Mouse (Mus musculus): ENCODE data around the gene Olfr430. TPM values are rescaled to one million over a fixed set of nuclear protein-coding genes. Genes with fewer than 3 reads are reported as not detected.
A peak's percentile ranks its signal among the peaks of the same experiment; 100 is the strongest.
"Not testable (repeated sequence)": the region's sequence is repeated elsewhere in the genome, so short reads cannot be mapped to it uniquely, and the experiment has no call there.

The Olfr430 gene
- polyA plus RNA-seq (2014; fragmentation: Nextera tagmentation; extraction: Ambion mirVana): not detected in 2 replicates

DNA sequence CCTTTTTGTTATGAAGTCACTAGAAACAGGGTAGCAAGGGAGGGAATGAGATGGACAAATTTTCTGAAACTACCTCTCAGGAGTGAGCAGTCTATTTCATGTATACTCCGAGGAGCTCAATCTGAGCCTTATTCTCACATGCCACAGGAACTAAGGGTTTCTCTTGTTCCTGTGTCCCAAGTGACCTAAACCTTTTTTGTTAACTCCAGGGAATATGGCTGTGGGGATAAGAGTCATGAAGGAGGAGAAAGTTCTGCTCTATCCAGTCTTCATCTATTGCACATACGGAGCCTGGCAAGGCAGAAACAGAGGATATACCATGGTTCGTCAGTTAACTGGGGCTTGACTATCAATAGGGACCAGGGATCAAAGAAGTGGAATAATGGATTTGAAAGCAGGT lies at the start of gene Olfr430:
Olfr430 (plus strand) TSS at position 301 of the 400 bp plus-strand sequence.
- Histone ChIP-seq H3K4me1 (replicated peaks; ENCODE audit: control insufficient read depth, insufficient read depth, low read length) (no peaks in the 10 kb centered on the region), H3K27me3 (replicated peaks; ENCODE audit: control insufficient read depth, insufficient read depth, low read length) (no peaks in the 10 kb centered on the region), H3K4me2 (ENCODE audit: low read length) (no peak within 1 kb of the TSS), H3K4me3 (ENCODE audit: low read depth, low read length) (no peak within 1 kb of the TSS), H3K9me3 (ENCODE audit: control insufficient read depth, low read length) (no peaks in the 10 kb centered on the region), H3K27ac (ENCODE audit: low read depth) (no peak within 1 kb of the TSS), H3K36me3 (ENCODE audit: control insufficient read depth, insufficient read depth, low read length) (no peaks in the 10 kb centered on the region), H3K9ac (ENCODE audit: low read length) (no peak within 1 kb of the TSS)
- DNase-seq (ENCODE audit: low spot score) (no peak), ATAC-seq (replicated peaks; ENCODE audit: low FRiP score, low TSS enrichment, low read depth) (no peak)
- WGBS: 90% methylated on average over 3 of the region's 3 CpGs

DNA sequence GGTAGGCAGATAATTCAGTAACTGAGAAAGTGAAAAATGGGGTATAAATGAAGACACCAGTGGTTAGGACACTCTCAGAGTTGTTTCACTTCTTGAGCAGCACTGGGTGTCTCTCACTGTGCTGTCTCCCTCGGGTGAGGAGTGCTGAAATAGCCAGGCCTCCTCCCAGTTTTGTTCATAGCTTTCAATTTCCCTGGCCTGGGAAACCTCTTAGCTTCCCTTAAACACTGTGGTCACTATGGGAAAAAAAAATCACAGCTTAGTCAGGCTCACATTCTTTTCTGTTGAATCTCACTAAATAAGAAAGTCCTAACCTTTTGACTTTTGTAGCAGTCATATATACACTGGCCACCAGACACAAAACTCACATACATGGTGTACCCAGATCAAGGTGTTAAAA lies 34.7 kb upstream of the Olfr430 start, which contains the start of gene Ifi205:
Ifi205 (minus strand) TSS at position 113 of the 400 bp plus-strand sequence.
- Histone ChIP-seq H3K4me2 (ENCODE audit: low read length) (no peak within 1 kb of the TSS), H3K9ac (ENCODE audit: low read length) (no peak within 1 kb of the TSS), H3K27ac (ENCODE audit: low read depth) (no peak within 1 kb of the TSS), H3K4me1 (replicated peaks; ENCODE audit: control insufficient read depth, insufficient read depth, low read length) (no peaks in the 10 kb centered on the region), H3K36me3 (ENCODE audit: control insufficient read depth, insufficient read depth, low read length) (no peaks in the 10 kb centered on the region), H3K4me3 (ENCODE audit: low read depth, low read length) (no peak within 1 kb of the TSS), H3K9me3 (ENCODE audit: control insufficient read depth, low read length) (no peaks in the 10 kb centered on the region), H3K27me3 (replicated peaks; ENCODE audit: control insufficient read depth, insufficient read depth, low read length) (no peaks in the 10 kb centered on the region)
- 22% methylated on average over 1 of the region's 1 CpGs for WGBS
- DNase-seq (ENCODE audit: low spot score) (no peak), ATAC-seq (replicated peaks; ENCODE audit: low FRiP score, low TSS enrichment, low read depth) (no peak)

DNA sequence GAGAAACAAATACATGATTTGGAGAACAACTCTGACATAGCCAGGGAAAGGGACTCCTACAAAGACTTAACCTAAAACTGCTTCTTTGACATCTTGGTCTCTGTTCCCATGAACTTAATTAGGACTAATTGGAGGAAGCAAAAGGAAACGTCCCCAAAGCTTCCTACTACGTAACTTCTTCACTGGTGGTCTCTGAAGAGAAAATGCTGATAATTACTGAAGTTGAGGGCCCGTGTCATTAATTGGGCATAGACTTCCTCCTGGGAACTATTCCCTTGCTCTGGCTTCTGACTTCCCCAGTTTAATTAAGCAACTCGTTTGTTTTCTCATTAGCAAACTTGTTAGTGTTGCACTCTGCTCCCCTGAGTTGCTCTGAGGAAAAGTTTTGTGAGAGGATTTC lies 30.6 kb upstream of the Olfr430 start:
- ATAC-seq (replicated peaks; ENCODE audit: low FRiP score, low TSS enrichment, low read depth): no peak
- H3K4me3 ChIP-seq (ENCODE audit: low read depth, low read length): no peak overlapping the region
- no peaks in the 10 kb centered on the region for H3K27me3 ChIP-seq (replicated peaks; ENCODE audit: control insufficient read depth, insufficient read depth, low read length)
- H3K9me3 ChIP-seq (ENCODE audit: control insufficient read depth, low read length): no peaks in the 10 kb centered on the region
- DNase-seq (ENCODE audit: low spot score): no peak
- H3K36me3 ChIP-seq (ENCODE audit: control insufficient read depth, insufficient read depth, low read length): no peaks in the 10 kb centered on the region
- no peak overlapping the region for H3K27ac ChIP-seq (ENCODE audit: low read depth)
- H3K4me2 ChIP-seq (ENCODE audit: low read length): no peak overlapping the region
- 67% methylated on average over 4 of the region's 4 CpGs for WGBS
- H3K9ac ChIP-seq (ENCODE audit: low read length): no peak overlapping the region
- H3K4me1 ChIP-seq (replicated peaks; ENCODE audit: control insufficient read depth, insufficient read depth, low read length): no peaks in the 10 kb centered on the region

DNA sequence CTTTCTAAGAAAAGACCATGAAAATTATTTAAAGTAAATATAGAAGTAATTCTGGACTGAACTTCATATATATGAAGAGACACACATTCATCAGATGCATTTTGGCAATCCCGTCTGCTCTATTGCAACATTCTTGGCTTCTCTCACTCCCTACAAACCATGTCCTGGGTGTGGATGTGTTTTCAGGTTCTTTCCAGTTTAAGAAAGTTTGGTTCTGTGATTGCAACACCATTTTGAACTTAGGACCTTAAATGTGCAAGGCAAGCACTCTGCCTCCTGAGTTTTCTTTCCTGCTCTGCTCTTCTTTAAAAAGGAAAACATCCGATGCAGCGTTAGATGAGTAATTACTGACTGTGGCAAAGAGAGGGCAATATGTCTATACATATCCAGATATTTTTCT lies 27.9 kb upstream of the Olfr430 start:
- no peak overlapping the region for H3K9ac ChIP-seq (ENCODE audit: low read length)
- no peak overlapping the region for H3K4me3 ChIP-seq (ENCODE audit: low read depth, low read length)
- H3K27ac ChIP-seq (ENCODE audit: low read depth): no peak overlapping the region
- no peak overlapping the region for H3K4me2 ChIP-seq (ENCODE audit: low read length)
- H3K36me3 ChIP-seq (ENCODE audit: control insufficient read depth, insufficient read depth, low read length): no peaks in the 10 kb centered on the region
- no peaks in the 10 kb centered on the region for H3K9me3 ChIP-seq (ENCODE audit: control insufficient read depth, low read length)
- 78% methylated on average over 3 of the region's 3 CpGs for WGBS
- DNase-seq (ENCODE audit: low spot score): no peak
- no peak for ATAC-seq (replicated peaks; ENCODE audit: low FRiP score, low TSS enrichment, low read depth)
- H3K27me3 ChIP-seq (replicated peaks; ENCODE audit: control insufficient read depth, insufficient read depth, low read length): no peaks in the 10 kb centered on the region
- H3K4me1 ChIP-seq (replicated peaks; ENCODE audit: control insufficient read depth, insufficient read depth, low read length): no peaks in the 10 kb centered on the region

DNA sequence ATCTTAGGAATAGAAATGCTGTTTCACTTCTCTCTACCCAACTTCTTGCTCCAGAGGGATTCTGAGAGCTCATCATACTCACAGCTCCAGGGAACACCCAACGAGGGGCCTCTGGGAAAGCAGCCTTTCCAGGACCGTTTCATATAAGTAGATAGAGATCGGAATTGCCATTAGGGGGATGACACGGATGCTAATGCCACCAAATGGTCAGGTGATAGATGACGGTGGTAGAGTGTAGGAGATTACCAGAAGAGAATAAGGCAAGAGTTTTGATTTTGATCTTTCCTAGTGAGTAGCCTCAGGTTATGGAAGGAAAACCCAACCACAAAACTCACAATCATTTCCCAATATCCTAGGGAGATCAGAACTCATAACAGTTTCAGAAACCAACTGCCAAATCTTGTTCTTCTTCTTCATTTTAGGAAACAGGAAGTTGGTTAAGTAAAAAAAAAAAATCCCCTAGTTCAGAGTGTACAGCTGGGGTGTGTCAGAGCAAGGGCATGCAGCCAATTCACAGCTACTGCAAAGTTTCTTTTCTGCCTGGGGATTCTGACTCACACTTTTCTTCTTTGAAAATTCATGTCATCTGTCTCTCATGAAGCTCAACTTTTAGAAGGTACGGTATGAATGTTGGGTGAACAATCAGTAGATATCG lies 25.8 kb upstream of the Olfr430 start, which contains the start of gene Olfr433:
Olfr433 (plus strand) TSS at position 183 of the 655 bp plus-strand sequence.
- Histone ChIP-seq H3K36me3 (ENCODE audit: control insufficient read depth, insufficient read depth, low read length) (no peaks in the 10 kb centered on the region), H3K4me2 (ENCODE audit: low read length) (no peak within 1 kb of the TSS), H3K27me3 (replicated peaks; ENCODE audit: control insufficient read depth, insufficient read depth, low read length) (no peaks in the 10 kb centered on the region), H3K4me3 (ENCODE audit: low read depth, low read length) (no peak within 1 kb of the TSS), H3K27ac (ENCODE audit: low read depth) (no peak within 1 kb of the TSS), H3K9ac (ENCODE audit: low read length) (no peak within 1 kb of the TSS), H3K4me1 (replicated peaks; ENCODE audit: control insufficient read depth, insufficient read depth, low read length) (no peaks in the 10 kb centered on the region), H3K9me3 (ENCODE audit: control insufficient read depth, low read length) (no peaks in the 10 kb centered on the region)
- 0 out of 2 replicates have a peak, but pooled peaks have one; percentile 53 for ATAC-seq (replicated peaks; ENCODE audit: low FRiP score, low TSS enrichment, low read depth)
- WGBS: 75% methylated on average over 7 of the region's 7 CpGs
- DNase-seq (ENCODE audit: low spot score): peak; percentile 61

DNA sequence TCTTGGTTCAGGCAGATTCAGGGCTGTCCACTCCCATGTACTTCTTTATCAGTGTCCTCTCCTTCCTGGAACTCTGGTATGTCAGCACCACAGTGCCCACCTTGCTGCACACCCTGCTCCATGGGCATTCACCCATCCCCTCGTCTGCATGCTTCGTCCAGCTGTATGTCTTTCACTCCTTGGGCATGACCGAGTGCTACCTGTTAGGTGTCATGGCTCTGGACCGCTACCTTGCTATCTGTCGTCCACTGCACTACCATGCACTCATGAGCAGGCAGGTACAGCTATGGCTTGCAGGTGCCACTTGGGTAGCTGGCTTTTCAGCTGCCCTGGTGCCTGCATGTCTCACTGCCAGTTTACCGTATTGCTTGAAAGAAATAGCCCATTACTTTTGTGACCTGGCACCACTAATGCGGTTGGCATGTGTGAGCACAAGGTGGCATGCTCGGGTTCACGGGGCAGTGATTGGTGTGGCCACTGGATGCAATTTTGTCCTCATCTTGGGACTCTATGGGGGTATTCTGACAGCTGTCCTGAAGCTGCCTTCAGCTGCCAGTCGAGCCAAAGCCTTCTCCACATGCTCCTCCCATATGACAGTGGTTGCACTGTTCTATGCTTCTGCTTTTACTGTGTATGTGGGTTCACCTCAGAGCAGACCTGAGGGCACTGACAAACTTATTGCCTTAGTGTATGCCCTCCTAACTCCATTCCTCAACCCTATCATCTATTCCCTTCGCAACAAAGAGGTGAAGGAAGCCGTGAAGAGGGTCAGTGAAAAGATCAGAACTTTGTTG lies 24.1 kb upstream of the Olfr430 start:
- not testable (repeated sequence) for H3K4me2 ChIP-seq (ENCODE audit: low read length); H3K36me3 ChIP-seq (ENCODE audit: control insufficient read depth, insufficient read depth, low read length); ATAC-seq (replicated peaks; ENCODE audit: low FRiP score, low TSS enrichment, low read depth); DNase-seq (ENCODE audit: low spot score); H3K9ac ChIP-seq (ENCODE audit: low read length); H3K27me3 ChIP-seq (replicated peaks; ENCODE audit: control insufficient read depth, insufficient read depth, low read length); H3K9me3 ChIP-seq (ENCODE audit: control insufficient read depth, low read length); H3K27ac ChIP-seq (ENCODE audit: low read depth); H3K4me3 ChIP-seq (ENCODE audit: low read depth, low read length); H3K4me1 ChIP-seq (replicated peaks; ENCODE audit: control insufficient read depth, insufficient read depth, low read length)
- WGBS: 93% methylated on average over 12 of the region's 12 CpGs

DNA sequence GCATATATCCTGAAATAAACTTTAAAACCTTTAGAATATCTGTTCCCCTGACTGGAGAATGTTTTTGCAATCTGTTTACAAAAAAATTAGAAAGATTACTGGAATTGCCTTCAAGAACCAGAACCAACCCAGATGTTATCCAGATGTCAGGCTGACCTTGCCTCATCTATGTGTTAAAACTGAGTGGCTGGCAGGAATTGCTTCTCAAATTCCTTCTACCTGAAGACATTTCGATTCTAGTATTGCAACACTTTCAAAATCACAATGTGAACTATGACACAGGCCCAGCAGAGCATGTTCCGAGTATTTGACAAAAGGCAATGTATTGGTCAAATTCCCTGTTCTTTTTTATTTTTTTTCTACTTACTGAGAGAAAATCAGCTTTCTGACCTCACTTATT lies 22.0 kb upstream of the Olfr430 start:
- ATAC-seq (replicated peaks; ENCODE audit: low FRiP score, low TSS enrichment, low read depth) (no peak), DNase-seq (ENCODE audit: low spot score) (no peak)
- Histone ChIP-seq H3K27me3 (replicated peaks; ENCODE audit: control insufficient read depth, insufficient read depth, low read length) (no peaks in the 10 kb centered on the region), H3K4me2 (ENCODE audit: low read length) (no peak overlapping the region), H3K4me3 (ENCODE audit: low read depth, low read length) (no peak overlapping the region), H3K4me1 (replicated peaks; ENCODE audit: control insufficient read depth, insufficient read depth, low read length) (no peaks in the 10 kb centered on the region), H3K9ac (ENCODE audit: low read length) (no peak overlapping the region), H3K9me3 (ENCODE audit: control insufficient read depth, low read length) (no peaks in the 10 kb centered on the region), H3K27ac (ENCODE audit: low read depth) (no peak overlapping the region), H3K36me3 (ENCODE audit: control insufficient read depth, insufficient read depth, low read length) (no peaks in the 10 kb centered on the region)
- WGBS: 59% methylated on average over 2 of the region's 2 CpGs

DNA sequence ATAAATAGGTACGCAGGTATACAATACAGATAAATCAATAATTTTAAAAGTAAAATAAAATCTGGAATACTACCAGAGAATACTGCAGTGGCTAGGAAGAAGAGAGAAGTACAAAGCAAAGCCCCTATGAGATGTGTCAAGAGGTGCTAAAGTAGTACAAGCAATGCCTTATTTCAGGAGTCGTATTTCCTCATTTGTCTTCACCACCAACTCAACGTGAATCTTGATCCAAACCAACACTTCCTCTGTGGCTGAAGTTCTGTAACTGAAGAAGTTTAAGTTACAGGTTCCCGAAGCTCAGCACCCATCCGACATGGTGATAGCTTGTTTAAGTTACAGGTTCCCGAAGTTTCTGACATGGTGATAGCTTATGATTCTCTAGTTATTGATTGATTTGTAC lies 18.2 kb upstream of the Olfr430 start:
- not testable (repeated sequence) for H3K27ac ChIP-seq (ENCODE audit: low read depth); H3K4me2 ChIP-seq (ENCODE audit: low read length); DNase-seq (ENCODE audit: low spot score); H3K4me1 ChIP-seq (replicated peaks; ENCODE audit: control insufficient read depth, insufficient read depth, low read length); H3K27me3 ChIP-seq (replicated peaks; ENCODE audit: control insufficient read depth, insufficient read depth, low read length); H3K36me3 ChIP-seq (ENCODE audit: control insufficient read depth, insufficient read depth, low read length); H3K4me3 ChIP-seq (ENCODE audit: low read depth, low read length); ATAC-seq (replicated peaks; ENCODE audit: low FRiP score, low TSS enrichment, low read depth); H3K9ac ChIP-seq (ENCODE audit: low read length); H3K9me3 ChIP-seq (ENCODE audit: control insufficient read depth, low read length)
- WGBS: 74% methylated on average over 5 of the region's 6 CpGs

Measured in intestine, embryonic 14.5 days (tissue).